Mouse (Mus musculus) myocyte (in vitro differentiated cells): ENCODE data around the gene Tagln3. TPM values are rescaled to one million over a fixed set of nuclear protein-coding genes. Genes with fewer than 3 reads are reported as not detected.

Source experiments
- H3K27me3 ChIP-seq: one replicate; pipeline ENCODE4 v1.6.1; 2011; ENCODE audit not compliant: control insufficient read depth, insufficient read depth, insufficient read length
- H3K36me3 ChIP-seq: one replicate; pipeline ENCODE4 v1.6.1; 2011; ENCODE audit not compliant: control insufficient read depth, insufficient read depth
- H3K4me2 ChIP-seq: one replicate; pipeline ENCODE4 v1.6.1; 2011; ENCODE audit warnings: low read depth, control low read depth
- H3K4me3 ChIP-seq: one replicate; pipeline ENCODE4 v1.5.1; 2011; ENCODE audit warnings: mild to moderate bottlenecking, control low read depth, moderate library complexity
- H3K79me2 ChIP-seq: one replicate; pipeline ENCODE4 v1.6.1; 2011; ENCODE audit not compliant: control insufficient read depth, insufficient read depth
- H3ac ChIP-seq: one replicate; pipeline ENCODE4 v1.6.1; 2011; ENCODE audit not compliant: control insufficient read depth, insufficient read length
- CEBPB ChIP-seq: IDR thresholded peaks from 2 replicates; pipeline ENCODE4 v1.6.1; 2011; ENCODE audit warnings: mild to moderate bottlenecking, moderate library complexity; ENCODE audit not compliant: poor library complexity, insufficient read depth, severe bottlenecking
- E2F4 ChIP-seq: IDR thresholded peaks from one replicate; pipeline ENCODE4 v1.6.1; 2011; ENCODE audit warnings: mild to moderate bottlenecking, control low read depth, moderate library complexity; ENCODE audit not compliant: insufficient read depth
- MAX ChIP-seq: IDR thresholded peaks from one replicate; pipeline ENCODE4 v1.6.1; 2011; ENCODE audit warnings: low read depth, mild to moderate bottlenecking, control low read depth
- MYOD1 ChIP-seq, 3 experiments: IDR thresholded peaks; one replicate each; pipeline ENCODE4 v1.6.1; 2011; ENCODE audit warnings: control low read depth in 2 of 3, low read depth in 2 of 3, mild to moderate bottlenecking in 2 of 3, moderate library complexity in 1 of 3; ENCODE audit not compliant: insufficient read length in 2 of 3, control insufficient read depth in 1 of 3
- MYOG ChIP-seq, 3 experiments: IDR thresholded peaks; one replicate each; pipeline ENCODE4 v1.6.1; 2011; ENCODE audit warnings: control low read depth in 2 of 3, low read depth in 2 of 3, mild to moderate bottlenecking in 2 of 3; ENCODE audit not compliant: insufficient read length in 2 of 3, control insufficient read depth in 1 of 3, insufficient read depth in 1 of 3
- POLR2A ChIP-seq: IDR thresholded peaks from one replicate; pipeline ENCODE4 v1.6.1; 2011; ENCODE audit warnings: low read depth, mild to moderate bottlenecking, control low read depth, moderate library complexity; ENCODE audit not compliant: insufficient read length
- POLR2AphosphoS2 ChIP-seq: IDR thresholded peaks from one replicate; pipeline ENCODE4 v1.6.1; 2011; ENCODE audit warnings: low read depth, control low read depth; ENCODE audit not compliant: insufficient read length
- REST ChIP-seq: IDR thresholded peaks from one replicate; pipeline ENCODE4 v1.6.1; 2011; ENCODE audit warnings: mild to moderate bottlenecking, control low read depth, moderate library complexity; ENCODE audit not compliant: insufficient read depth, insufficient read length
- SRF ChIP-seq: IDR thresholded peaks from one replicate; pipeline ENCODE4 v1.6.1; 2011; ENCODE audit warnings: low read depth; ENCODE audit not compliant: control insufficient read depth, insufficient read length
- TCF12 ChIP-seq: IDR thresholded peaks from one replicate; pipeline ENCODE4 v1.6.1; 2011; ENCODE audit warnings: mild to moderate bottlenecking, control low read depth; ENCODE audit not compliant: poor library complexity, insufficient read depth, severe bottlenecking
- TCF3 ChIP-seq: IDR thresholded peaks from one replicate; pipeline ENCODE4 v1.6.1; 2011; ENCODE audit warnings: low read depth, control low read depth; ENCODE audit not compliant: insufficient read length
- USF1 ChIP-seq: IDR thresholded peaks from one replicate; pipeline ENCODE4 v1.6.1; 2011; ENCODE audit warnings: low read depth, mild to moderate bottlenecking, control low read depth, moderate library complexity
- polyA plus RNA-seq: library from polyadenylated mRNA; unstranded; fragments of >200 nt; fragmentation: generic; extraction: Trizol; gene quantifications from one replicate; pipeline ENCODE4 v1.2.1, GENCODE M21; 2012; ENCODE audit warnings: missing spikeins

Tagln3 gene
- polyA plus RNA-seq, 1 experiment, result 0.19 TPM

DNA sequence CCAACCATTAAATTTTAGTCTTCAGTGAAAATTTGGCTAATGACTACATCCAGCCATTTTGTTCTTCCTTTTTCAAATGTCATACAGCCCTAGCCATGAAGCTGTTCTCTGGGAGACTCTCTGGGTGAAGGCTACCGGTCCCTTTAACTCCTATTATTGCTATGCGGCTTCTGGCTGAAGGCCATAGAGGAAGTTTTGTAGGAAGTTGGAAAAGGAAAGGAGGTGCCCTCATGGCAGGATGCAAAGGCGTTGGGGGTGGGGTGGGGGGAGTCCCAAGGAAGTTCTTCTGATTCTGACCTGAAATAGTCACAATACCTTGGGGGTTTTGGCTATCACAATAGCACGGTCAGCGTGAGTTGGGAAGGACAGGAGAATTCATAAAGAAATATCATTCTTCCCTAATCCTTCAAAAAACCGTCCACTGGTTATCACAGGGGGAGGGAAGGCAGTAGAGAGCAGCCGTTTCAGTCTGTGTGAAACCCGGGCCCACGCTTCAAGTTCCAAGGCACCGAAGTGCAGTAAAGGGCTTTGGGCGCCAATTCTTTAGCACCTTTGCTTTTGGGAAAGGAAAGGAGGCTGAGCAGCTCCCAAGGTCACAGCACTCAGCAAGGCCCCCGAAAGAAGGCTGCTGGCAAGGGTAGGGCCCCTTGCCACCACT is 33.1 kb upstream of the Tagln3 start:
- Histone ChIP-seq H3K36me3 (peaks cover 50% of the 10 kb centered on the region), H3K27me3 (no peaks in the 10 kb centered on the region), H3K4me2 (no peak overlapping the region), H3K79me2 (no peaks in the 10 kb centered on the region), H3K4me3 (no peak overlapping the region), H3ac (no peak overlapping the region)
- TF ChIP-seq E2F4 (no peak), POLR2AphosphoS2 (no peak), MYOG (IDR thresholded peaks at IDR 0.05; ENCODE audit: control insufficient read depth in 1 of 3, insufficient read depth in 1 of 3, insufficient read length in 2 of 3, low read depth in 2 of 3) (no peak), TCF3 (no peak), TCF12 (no peak), USF1 (no peak), MAX (no peak), MYOD1 (IDR thresholded peaks at IDR 0.05; ENCODE audit: control insufficient read depth in 1 of 3, insufficient read length in 2 of 3, low read depth in 2 of 3) (no peak), CEBPB (no peak), POLR2A (no peak), SRF (no peak), REST (no peak)

DNA sequence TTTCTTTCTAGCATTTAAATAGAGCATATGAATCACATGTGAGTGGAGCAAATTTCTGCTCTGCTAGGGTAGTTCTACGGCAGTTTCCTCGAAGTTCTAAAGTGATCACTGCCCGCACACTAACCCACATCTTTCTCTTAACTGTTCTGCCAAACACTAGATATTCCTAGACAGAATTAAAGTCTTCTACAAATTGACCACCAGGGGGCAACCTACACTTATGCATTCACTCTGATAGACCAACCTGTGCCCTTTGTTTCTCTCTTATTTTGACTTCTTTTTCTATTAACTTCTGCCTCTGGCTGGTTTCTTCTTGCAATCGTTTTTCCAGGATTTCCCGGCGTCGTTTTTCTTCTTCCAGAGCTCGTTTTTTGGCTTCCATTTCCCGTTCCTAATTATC is 32.4 kb upstream of the Tagln3 start:
- Histone ChIP-seq H3K79me2 (no peaks in the 10 kb centered on the region), H3K36me3 (peaks cover 56% of the 10 kb centered on the region), H3ac (no peak overlapping the region), H3K4me3 (no peak overlapping the region), H3K27me3 (no peaks in the 10 kb centered on the region), H3K4me2 (no peak overlapping the region)
- no peak for TF ChIP-seq MYOD1 (IDR thresholded peaks at IDR 0.05; ENCODE audit: control insufficient read depth in 1 of 3, insufficient read length in 2 of 3, low read depth in 2 of 3)
- no peak for TF ChIP-seq REST
- no peak for TF ChIP-seq SRF
- TF ChIP-seq USF1, result no peak
- no peak for TF ChIP-seq MYOG (IDR thresholded peaks at IDR 0.05; ENCODE audit: control insufficient read depth in 1 of 3, insufficient read depth in 1 of 3, insufficient read length in 2 of 3, low read depth in 2 of 3)
- TF ChIP-seq MAX, result no peak

DNA sequence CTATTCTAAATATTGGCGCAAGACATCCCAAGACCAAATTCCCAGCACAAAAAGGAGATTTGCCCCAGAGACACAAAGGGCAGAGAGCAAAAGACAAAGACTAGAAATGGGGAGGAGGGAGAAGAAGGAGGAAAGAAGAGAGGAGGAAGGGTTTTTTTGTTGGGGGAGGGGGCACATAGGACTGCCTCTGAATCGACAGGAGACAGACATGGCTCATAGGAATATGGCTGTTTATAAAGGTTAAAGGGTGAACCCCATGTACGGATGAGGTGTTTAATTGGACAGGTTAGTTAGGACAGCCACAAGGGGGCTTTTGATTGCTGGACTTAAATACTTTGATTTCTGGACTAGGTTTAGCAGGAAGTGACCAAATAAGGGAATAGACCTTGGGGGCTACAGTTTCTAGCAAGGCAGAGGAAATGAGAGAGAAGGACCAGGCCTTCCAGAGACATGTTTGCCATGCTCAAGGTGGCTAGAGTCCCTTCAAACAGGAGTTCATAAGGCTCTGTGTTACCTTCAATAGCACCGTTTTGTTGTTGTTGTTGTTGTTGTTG is 19.3 kb upstream of the Tagln3 start:
- Histone ChIP-seq H3K79me2 (peaks cover 26% of the 10 kb centered on the region), H3K4me2 (peak overlapping the region; percentile 69), H3K4me3 (peak overlapping the region; percentile 52), H3K27me3 (no peaks in the 10 kb centered on the region), H3K36me3 (peaks cover 28% of the 10 kb centered on the region), H3ac (no peak overlapping the region)
- TF ChIP-seq MAX, result no peak
- TF ChIP-seq MYOG (IDR thresholded peaks at IDR 0.05; ENCODE audit: control insufficient read depth in 1 of 3, insufficient read depth in 1 of 3, insufficient read length in 2 of 3, low read depth in 2 of 3), result no peak
- peak; percentile 67 for TF ChIP-seq SRF
- peak; percentile 44 for TF ChIP-seq POLR2AphosphoS2

DNA sequence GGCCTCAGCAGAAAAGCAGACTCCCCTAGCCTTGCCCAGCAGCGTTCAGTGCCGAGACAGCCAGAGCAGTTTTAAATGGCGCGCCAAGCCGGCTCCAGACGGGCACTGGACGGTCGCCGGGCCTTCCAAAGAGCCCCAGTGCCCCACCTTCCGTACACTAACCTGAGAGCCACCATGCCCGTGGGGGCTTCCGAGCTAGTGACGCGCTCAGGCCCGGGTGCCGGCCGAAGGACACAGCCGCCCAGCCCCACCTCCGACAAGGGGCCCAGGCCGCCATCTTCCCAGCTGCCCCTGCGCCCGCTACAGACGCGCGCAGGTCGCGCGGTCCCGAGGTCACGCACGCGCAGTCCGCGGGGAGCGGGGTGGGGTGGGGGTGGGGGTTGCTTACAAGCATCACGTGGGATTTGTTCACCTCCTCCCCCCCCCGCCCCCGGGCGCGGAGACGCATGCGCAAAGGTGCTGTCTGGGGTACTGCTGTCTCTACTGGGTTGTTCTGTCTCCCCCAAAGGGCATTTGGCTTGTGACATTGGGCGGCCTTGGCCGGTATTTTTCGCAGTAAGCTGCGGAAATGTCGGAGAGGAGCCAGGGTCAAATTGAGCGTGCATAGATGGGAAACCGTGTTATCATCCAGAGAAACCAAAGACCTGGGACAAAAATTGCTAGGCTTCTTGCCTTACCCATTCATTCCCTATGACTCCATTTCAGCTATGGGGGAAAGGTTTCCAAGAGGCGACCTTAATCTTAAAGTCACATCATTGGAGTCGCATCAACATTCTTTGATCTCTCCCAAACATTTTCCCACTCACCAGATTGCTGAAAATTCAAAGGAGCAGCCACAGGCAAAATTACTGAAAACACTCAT is 18.4 kb upstream of the Tagln3 start, which contains the start of gene Abhd10:
TSS of gene Abhd10 (minus strand) at position 341 of the 862 bp plus-strand sequence.
- peak; percentile 76 for TF ChIP-seq USF1
- TF ChIP-seq POLR2A, result peak; percentile 86
- peak; percentile 91 for TF ChIP-seq POLR2AphosphoS2
- TF ChIP-seq MYOG (IDR thresholded peaks at IDR 0.05; ENCODE audit: control insufficient read depth in 1 of 3, insufficient read depth in 1 of 3, insufficient read length in 2 of 3, low read depth in 2 of 3), result peak in 1 of 3 experiments; percentile 59
- no peak for TF ChIP-seq TCF3
- TF ChIP-seq MYOD1 (IDR thresholded peaks at IDR 0.05; ENCODE audit: control insufficient read depth in 1 of 3, insufficient read length in 2 of 3, low read depth in 2 of 3), result peak in 1 of 3 experiments; percentile 39
- peak; percentile 90 for TF ChIP-seq E2F4
- no peak for TF ChIP-seq REST
- no peak for TF ChIP-seq SRF
- TF ChIP-seq TCF12, result no peak
- TF ChIP-seq CEBPB, result no peak
- no peak for TF ChIP-seq MAX
- H3K36me3 ChIP-seq, result peaks cover 20% of the 10 kb centered on the region
- H3K4me3 ChIP-seq, result peak within 1 kb of the TSS; percentile 52
- H3ac ChIP-seq, result peak within 1 kb of the TSS; percentile 35
- peak within 1 kb of the TSS; percentile 70 for H3K4me2 ChIP-seq
- no peaks in the 10 kb centered on the region for H3K27me3 ChIP-seq
- H3K79me2 ChIP-seq, result peaks cover 26% of the 10 kb centered on the region
